Mouse (Mus musculus) midbrain, embryonic 16.5 days (tissue): ENCODE measurements at regions not wholly inside any gene's neighbourhood (a gene's known extent, or its start where the extent isn't known, plus 50 kb on each side); places are given as distances from the start of the nearest gene placed in this dataset.
"Not testable (repeated sequence)": the region's sequence is repeated elsewhere in the genome, so short reads cannot be mapped to it uniquely, and the experiment has no call there.

ENCODE experiments used
- ATAC-seq: fragments of 200-750 bp; cut with Nextera tagmentation; 2 replicates; pipeline ENCODE4 v1.8.0; 2017; ENCODE audit warnings: moderate TSS enrichment
- H3K27ac ChIP-seq: fragments of 300-500 bp; sonication (generic); 2 replicates; pipeline ENCODE4 v1.5.1; 2014; ENCODE audit warnings: mild to moderate bottlenecking, low read length, mixed read lengths
- H3K27me3 ChIP-seq: fragments of 300-500 bp; sonication (generic); 2 replicates; pipeline ENCODE4 v1.6.1; 2014; ENCODE audit warnings: low read depth, low read length, mixed read lengths; ENCODE audit not compliant: control insufficient read depth, insufficient read depth
- H3K36me3 ChIP-seq: fragments of 300-500 bp; sonication (generic); 2 replicates; pipeline ENCODE4 v1.6.1; 2014; ENCODE audit warnings: mild to moderate bottlenecking, low read length, moderate library complexity, mixed read lengths; ENCODE audit not compliant: control insufficient read depth, insufficient read depth
- H3K4me1 ChIP-seq: fragments of 300-500 bp; sonication (generic); 2 replicates; pipeline ENCODE4 v1.6.1; 2014; ENCODE audit warnings: mild to moderate bottlenecking, low read length, mixed read lengths; ENCODE audit not compliant: control insufficient read depth, insufficient read depth
- H3K4me2 ChIP-seq: fragments of 300-500 bp; sonication (generic); 2 replicates; pipeline ENCODE4 v1.6.1; 2014; ENCODE audit warnings: mild to moderate bottlenecking, low read length, mixed read lengths
- H3K4me3 ChIP-seq: fragments of 300-500 bp; sonication (generic); 2 replicates; pipeline ENCODE4 v1.5.1; 2014; ENCODE audit warnings: low read depth, mild to moderate bottlenecking, low read length, moderate library complexity, mixed read lengths
- H3K9ac ChIP-seq: fragments of 300-500 bp; sonication (generic); 2 replicates; pipeline ENCODE4 v1.6.1; 2014; ENCODE audit warnings: low read depth, low read length, mixed read lengths
- H3K9me3 ChIP-seq: fragments of 300-500 bp; sonication (generic); replicated peaks from 2 replicates; pipeline ENCODE4 v1.6.1; 2014; ENCODE audit warnings: mild to moderate bottlenecking, low read length, mixed read lengths; ENCODE audit not compliant: control insufficient read depth, poor library complexity, severe bottlenecking
- WGBS: fragments of 180-500 bp; shearing (Covaris S2); extraction: QIAGEN DNeasy Blood & Tissue Kit; methylation state at CpG from one replicate; pipeline ENCODE4 v1.1.7; 2014; 5-methylcytosine and 5-hydroxymethylcytosine counted together

DNA sequence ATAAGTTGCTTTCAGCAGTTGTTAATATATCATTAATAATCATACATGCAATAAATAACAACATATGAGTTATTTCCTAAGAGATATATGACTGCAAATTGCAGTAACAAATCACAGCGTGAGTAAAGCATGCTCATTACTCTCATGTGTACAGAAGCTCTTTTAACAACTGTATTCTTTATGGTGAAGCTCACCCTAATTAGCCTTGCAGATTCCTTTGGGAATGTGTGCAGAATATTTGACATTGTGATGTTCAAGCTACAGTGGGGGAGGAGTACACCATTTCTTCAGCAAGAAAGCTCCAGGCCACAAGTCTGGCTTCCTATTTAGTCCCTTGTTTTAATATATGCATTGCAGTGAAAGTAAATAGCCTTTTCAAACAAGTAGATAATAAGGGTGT, 837.9 kb downstream of the Cetn3 start:
- no peak overlapping the region for H3K4me3 ChIP-seq
- no peak overlapping the region for H3K4me2 ChIP-seq
- H3K27ac ChIP-seq = no peak overlapping the region
- H3K9ac ChIP-seq = no peak overlapping the region
- peak; percentile 32; the same call in 1 of the 2 replicates for ATAC-seq
- no peaks in the 10 kb centered on the region for H3K27me3 ChIP-seq
- H3K4me1 ChIP-seq = peaks cover 8% of the 10 kb centered on the region
- no peaks in the 10 kb centered on the region for H3K9me3 ChIP-seq
- no peaks in the 10 kb centered on the region for H3K36me3 ChIP-seq
- WGBS = 22% methylated on average over 1 of the region's 1 CpGs

DNA sequence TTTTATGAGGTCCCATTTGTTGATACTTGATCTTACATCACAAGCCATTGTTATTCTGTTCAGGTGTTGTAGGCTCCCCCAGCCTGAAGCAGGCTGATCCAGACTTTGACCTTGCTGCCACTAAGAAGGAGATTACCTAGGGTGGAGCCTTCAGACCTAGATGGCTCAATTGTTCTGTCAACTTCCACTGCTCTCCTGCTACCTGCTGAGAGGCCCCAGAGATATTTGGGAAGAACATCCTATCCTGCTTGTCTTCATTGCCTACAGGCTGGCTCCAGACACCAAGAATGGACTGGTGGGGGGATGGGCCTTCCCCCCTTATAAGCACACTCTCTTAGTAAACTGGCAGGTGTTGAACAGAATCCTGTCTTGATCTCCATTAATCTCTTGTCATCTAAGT, 845.9 kb downstream of the Cetn3 start:
- not testable (repeated sequence) for H3K4me1 ChIP-seq, H3K27me3 ChIP-seq, H3K9me3 ChIP-seq, H3K4me2 ChIP-seq, H3K27ac ChIP-seq, ATAC-seq, H3K4me3 ChIP-seq, H3K36me3 ChIP-seq, H3K9ac ChIP-seq
